Mouse (Mus musculus): ENCODE results near the gene Nin.
"Not testable (repeated sequence)": the region's sequence is repeated elsewhere in the genome, so short reads cannot be mapped to it uniquely, and the experiment has no call there.

Nin gene

DNA sequence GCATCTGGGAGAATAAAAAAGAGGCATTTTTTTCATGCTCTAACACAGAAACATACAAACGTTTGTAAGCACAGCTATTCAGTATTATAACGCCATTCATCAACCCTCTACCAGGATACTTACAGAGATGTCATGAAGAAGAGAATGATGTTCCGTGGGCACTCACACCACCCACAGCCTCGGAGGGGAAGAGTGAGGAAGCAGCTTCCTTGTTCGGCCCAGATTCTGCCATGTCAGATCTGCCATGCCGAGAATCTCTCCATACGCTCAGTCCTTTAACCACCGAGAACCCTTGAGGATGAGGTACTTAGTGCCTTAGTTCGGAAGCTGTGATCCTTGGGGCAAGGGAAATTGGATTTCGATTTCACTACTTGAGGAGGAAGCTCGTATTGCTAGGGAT is at the start of gene Nin:
TSS of gene Nin (minus strand) at position 367 of the 400 bp plus-strand sequence.
- DNase-seq (ENCODE audit: low spot score in 2 of 2): no peak

DNA sequence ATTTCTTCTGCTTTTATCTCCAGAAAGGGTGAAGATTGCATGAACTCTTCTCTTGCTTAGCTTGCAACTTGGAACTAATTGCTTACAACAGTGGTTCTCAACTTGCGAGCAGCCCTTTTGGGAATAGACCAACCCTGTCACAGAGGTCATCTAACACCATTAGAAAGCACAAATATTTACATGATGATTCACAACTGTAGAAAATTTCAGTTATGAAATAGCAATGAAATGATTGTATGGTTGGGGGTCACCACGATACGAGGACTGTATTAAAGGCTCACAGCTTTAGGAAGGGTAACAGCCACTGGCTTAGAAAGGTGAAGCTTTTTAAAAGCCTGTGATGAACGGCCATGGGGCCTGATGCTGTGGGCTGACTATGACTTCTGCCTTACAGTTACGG is 47.5 kb upstream of the Nin start:
- no peak for DNase-seq (ENCODE audit: low spot score in 2 of 2)

DNA sequence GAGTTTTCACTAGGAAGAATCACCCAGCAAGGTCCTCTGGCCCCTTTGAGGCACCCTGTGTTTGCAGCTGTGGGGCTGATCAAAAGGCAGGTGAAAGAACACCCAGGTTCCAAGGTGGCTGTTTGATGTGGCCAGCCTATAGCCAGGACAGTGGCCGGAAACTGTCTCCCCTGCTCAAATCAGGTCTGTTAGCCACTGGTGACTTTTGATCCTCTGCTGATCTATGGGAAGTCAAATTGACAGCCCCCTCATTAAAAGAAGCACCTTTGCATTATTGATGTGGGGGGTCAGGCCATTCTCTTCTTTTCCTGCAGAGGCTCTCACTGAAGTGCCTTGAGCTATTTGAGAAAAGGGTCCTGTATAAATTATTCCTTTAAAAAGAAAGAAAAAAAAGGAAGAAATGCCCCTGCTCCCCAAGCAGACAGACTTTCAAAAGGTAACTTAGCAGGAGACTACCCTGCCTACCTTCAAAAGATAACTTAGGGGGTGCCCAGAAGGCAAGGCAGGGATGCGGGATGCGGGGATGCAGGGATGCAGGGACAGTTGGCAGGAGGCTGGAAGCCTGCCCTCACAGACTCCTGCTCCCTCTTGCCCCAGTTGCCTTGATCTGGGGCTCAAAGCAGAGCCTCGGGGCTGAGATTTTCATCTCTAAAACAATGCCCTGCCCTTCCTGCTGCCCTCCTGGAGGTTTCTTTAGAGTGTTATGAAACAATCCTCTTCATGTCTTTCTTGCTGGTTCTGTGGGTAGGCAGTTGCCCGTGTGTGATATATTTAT is 44.0 kb upstream of the Nin start:
- DNase-seq (ENCODE audit: low spot score in 2 of 2): no peak

DNA sequence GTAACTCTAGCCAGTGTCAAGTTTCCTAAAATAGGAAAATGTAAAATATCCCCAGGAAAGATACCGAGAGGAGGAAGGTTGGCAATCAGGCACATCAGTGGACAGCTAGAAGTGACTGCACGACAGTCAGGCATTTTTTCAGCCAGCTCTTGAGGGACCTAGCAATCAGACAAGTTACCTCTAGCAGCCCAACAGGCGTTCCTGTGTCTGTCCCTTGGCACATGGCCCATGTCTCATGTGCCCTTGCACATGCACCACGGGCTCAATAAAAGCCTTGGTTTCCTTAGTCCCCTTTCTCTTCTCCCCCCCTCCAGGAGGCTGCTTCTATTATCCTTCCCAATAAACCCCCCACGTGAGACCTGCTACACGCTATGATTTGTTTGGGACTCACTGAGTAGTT is 42.7 kb upstream of the Nin start:
- DNase-seq (ENCODE audit: low spot score in 2 of 2): no peak

DNA sequence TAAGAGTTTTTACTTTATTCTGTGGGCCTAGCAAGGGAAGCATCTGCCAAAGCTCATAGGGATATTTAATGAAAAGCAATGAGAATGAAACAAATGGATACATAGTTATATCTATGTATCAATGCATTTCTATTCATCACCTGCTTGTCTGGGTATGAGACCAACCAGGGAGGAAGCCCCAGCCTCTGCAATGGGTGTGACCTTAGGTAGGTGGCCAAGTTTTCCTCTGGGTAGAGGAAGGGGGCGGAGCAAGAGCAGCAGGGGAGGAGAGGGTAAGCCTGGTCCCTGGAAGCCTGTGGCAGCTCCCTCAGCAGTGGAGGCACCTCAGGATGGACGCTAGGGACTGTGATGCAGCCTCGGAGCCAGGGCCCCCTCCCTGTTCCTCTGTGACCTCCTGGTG is 40.3 kb upstream of the Nin start, which contains the start of gene Abhd12b:
TSS of gene Abhd12b (plus strand) at position 301 of the 400 bp plus-strand sequence.
- no peak for DNase-seq (ENCODE audit: low spot score in 2 of 2)

DNA sequence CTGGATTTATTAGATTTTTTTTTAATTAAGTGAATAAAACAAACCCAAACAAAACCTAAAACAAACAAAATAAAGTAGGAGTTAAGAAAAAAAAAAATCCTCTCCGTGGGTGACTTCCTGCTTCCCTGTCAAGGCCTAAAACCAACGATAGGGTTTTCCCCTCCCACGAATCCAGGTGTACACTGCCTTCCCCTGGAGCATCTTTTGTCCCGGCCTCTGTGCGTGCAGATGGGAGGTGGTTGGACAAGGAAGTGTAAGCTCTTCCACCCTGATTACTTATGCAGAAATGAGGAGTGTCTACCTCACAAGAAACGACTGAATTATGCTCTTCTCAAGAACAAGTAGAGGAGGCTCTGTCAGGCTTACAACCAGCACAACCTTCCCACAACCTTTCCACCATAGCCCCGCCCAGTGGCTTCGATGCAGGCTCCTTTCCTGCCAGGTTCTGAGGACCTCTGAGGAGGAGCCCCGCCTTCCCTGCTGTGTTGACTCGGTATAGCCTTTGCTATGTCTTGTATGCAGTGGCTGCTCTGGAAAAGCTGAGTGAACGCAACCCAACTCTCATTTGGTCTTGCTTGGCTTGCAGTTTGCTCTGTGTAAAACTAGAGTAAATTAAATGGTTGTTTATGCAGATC is 35.2 kb upstream of the Nin start:
- no peak for DNase-seq (ENCODE audit: low spot score in 2 of 2)

DNA sequence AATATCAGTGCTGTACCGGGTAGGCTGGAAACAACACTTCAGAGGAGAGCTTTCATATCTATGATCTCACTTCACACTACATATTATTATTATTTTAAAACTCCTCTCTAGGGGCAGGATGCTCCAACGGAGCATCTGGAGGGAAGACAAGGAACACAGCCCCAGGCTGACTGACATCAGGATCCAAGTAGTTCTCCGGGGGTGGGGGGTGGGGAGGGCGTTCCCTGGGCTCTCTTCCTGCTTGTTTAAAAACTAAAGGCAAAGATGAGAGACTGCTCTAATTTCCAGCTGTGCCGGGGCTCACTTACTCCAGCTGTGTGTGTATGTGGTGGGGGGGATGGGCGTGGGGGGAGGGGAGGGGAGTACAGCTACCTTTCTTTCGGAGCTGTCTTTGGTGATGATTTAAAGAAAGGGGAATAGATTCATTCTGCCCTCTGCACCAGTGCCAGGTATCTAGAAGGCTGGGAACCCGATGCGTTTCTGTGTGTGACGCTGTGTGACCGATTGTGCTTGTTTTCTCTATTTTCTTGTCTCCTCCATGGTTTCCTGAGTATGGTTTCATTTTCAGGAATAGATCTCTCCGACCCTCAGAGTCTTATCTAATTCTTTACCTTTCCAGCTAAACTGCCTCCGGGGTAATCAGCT is 34.6 kb upstream of the Nin start:
- DNase-seq (ENCODE audit: low spot score in 2 of 2): no peak

DNA sequence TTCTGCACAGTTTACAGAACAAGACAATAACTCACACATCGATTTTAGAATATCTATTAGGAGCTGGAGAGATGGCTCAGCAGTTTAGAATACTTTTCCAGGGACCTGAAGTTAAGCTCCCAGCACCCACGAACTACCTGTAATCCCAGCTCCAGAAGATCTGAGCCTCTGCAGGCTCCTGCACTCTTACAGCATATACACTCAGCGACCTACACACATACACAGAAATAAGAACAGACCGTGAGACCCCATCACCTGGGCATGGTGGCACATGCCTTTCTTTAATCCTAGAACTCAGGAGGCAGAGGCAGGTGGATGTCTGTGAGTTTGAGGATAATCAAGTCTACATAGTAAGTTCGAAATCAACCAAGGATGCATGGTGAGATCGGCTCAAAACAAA is 32.1 kb upstream of the Nin start:
- DNase-seq (ENCODE audit: low spot score in 2 of 2): no peak

DNA sequence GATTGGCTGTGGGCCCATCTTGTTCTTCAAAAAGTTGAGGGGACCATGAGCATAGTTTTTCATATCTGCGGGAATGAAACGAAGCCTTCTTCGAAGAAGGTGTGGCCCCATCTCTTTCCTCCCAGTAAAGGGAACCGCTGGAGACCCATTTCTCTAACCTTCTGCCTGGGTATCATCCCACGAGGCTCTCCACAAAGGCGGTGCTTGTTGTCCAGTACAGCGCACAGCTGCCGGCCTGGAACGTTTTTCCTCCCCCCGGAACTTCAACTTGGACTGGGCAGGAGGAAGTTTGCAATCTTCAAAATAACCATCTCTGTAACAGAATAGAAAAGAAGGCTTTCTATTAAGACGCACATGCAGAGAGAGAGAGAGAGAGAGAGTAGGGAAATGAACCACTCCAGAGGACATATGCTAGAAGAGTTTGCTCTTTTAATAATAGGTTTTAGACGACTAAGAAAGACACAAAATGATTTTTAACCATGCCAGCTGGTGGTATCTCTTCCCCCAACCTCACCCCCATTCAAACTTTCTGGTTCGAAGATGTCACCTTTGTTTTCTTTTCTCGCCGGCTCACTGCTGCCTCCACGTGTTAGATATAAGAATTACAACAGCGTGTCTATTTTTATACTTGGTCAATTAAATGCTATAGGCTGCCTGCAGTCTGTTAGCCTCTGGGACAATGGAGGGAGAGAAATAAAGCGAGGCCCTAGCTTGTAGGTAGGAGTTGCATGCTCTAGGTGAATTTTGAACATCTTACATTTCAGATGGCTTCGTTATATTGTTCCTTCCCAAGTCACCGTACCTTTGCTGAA is 31.3 kb upstream of the Nin start:
- DNase-seq (ENCODE audit: low spot score in 2 of 2): peak in 1 of 2 experiments; percentile 58

DNA sequence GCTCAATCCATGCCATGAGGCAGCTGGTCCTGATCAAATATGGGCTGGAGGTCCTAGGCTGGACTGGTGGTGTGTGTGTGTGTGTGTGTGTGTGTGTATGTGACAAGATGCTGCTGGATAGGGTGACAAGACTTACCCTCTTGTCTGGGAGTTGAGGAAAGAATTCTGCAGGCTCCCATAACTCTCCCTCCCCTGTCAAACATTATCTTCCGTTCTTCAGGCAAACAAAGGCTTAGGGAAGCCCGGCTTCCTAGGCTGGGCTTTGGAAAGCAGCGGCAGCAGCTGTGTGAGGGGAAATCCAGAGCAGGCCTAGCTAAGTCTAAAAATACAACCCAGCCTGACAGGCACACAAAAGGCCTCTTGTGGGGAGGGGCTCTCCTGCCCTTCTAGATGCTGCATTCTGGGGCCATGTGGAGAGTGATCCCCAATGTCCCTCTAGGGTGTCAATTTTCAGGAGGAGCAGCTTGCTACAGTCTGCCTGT is 30.6 kb upstream of the Nin start:
- DNase-seq (ENCODE audit: low spot score in 2 of 2): not testable (repeated sequence)

DNA sequence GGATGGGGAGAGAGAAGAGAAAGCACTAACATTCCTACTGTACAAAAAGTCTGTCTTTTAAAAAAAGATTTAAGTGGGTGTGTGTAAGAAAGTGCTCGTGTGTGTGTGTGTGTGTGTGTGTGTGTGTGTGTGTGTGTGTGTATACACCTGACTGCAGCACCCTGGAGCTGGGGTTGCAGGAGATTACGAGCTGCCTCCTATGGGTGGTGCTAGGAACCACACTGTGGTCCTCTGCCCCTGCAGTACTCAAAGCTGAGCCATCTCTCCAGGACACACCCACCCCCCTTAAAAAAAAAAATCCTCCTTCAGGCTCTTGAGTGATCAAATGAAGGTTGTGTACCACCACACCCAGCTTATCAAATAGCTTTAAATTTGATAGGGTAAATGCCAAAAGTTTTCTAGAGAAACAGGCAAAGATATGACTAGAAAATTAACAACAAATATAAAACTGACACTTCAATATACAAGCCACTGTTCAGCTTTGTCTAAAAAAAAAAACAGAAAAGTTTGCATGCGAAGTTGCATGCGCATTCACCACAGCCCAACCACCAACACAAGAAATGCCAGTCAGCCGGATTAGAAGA is 27.6 kb upstream of the Nin start:
- DNase-seq (ENCODE audit: low spot score in 2 of 2): no peak

DNA sequence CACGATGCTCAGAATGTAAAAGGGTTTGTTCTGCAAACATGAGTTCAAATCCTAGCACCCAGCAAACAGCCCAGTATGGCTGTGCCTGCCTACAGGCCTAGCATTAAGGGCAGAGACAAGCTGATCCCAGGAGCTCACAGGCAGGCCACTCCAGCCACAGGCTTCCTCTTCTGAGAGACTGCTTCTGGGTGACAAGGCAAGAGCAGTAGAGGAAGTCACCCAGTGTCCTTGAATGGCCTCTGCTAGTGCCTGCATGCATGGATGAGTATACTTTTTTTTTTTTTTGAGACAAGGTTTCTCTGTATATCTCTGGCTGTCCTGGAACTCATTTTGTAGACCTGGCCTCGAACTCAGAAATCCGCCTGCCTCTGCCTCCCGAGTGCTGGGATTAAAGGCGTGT is 27.0 kb upstream of the Nin start:
- DNase-seq (ENCODE audit: low spot score in 2 of 2): no peak

DNA sequence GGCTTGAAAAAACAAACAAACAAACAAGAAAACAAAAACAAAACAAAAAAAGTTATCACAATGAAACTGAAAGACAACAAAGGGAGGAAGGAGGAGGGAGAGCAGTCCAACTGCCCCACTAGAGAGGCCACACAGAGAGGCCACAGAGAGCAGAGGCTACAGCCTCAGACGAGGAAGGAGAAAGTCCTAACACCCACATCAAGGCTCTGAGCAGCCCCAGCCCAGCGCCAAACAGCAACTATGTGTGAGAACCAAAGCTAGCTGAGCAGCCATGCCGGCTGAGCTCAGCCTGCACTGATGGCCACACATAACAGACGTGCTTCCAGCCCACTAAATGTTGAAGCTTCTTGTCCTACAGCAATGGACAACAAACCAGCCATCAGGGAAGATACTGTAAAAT is 26.4 kb upstream of the Nin start:
- no peak for DNase-seq (ENCODE audit: low spot score in 2 of 2)

DNA sequence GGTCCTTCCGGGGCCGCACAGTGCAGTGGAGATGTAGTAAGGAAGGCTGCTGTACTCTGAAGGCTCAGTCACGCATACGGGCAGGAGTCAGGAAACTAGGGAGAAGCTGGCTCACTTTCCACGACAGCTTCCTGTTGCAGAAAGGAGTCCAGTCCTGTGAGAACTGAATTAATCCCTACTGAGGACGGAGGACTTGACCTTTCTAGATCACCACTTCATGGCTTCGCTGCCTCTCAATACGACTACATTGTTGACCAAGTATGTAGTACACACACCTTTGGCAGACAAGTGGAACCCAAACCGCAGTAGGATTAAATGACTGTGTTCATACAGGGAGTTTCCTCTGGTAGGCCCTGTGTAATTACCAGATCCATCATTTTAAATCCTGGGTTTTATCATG is 24.1 kb upstream of the Nin start:
- no peak for DNase-seq (ENCODE audit: low spot score in 2 of 2)

DNA sequence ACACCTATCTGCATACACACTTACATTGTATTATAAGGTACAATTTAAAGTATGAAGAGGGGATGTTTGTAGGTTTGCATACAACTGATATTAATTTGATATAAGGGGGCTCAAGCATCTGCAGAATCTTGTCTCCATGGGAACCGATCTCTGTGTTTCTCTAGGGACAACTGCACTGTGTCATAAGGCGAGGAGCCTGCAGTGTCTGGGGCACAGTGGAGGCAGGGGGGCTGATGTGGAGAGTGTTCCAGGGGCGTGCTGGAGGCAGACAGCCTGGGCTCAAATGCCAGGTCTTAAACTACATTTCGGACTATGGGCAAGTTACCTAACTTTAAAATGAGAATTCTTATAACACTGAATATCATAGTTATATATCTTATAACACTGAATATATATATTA is 23.6 kb upstream of the Nin start:
- DNase-seq (ENCODE audit: low spot score in 2 of 2): no peak

DNA sequence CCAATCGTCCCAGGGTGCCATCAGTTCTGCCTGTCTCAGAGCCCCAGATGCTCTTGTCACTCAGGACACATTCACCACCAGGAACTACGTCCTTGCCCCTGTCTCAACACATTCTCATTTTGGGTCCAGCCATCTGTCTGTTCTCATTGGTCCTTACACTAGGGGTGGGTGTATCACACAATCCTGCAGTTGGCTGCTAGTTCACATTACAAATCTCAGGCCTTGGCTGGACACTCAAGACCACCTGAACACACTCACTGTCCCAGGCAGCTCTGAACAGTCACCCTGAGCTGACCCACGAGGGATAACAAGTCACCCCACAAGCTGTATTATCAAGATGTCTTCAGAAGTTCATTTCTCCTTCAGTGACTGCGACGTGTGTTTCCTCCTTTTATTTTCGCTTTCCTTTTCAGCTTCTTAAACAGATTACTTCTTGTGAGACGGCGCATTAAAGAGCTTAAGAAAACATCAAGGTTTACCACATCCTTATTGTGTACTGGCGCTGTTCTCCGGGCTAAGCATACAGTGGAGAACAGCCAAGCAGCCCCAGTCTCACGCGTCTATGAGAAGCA is 22.8 kb upstream of the Nin start:
- DNase-seq (ENCODE audit: low spot score in 2 of 2): no peak

DNA sequence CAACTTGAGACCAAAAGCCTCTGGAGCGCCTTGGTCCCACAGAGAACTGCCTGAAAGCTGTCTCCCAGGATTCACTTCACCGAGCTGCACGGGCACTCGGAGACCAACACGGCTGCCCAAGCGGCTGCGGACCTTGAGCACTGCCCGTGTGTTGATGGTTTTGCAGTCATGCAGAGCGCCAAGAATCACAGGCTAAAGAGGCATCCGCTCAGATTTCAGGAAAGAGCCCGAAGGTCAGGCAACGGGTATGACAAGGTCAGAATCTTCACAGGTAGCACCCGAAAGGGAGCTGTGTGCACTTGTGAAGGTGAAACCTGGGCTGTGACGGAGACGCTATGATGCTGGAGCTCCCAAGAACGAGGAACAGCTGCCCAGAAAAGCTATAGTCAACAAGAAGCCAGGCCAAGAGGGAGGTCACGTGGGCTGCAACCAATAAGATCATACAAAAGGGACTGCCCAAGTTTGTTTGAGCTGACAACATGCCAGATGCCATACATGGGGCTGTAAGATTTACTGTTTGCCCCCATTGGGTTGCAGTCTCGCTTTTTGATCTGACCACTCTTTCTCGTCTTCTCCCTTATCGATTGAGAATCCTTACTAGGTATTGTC is 21.2 kb upstream of the Nin start:
- no peak for DNase-seq (ENCODE audit: low spot score in 2 of 2)

DNA sequence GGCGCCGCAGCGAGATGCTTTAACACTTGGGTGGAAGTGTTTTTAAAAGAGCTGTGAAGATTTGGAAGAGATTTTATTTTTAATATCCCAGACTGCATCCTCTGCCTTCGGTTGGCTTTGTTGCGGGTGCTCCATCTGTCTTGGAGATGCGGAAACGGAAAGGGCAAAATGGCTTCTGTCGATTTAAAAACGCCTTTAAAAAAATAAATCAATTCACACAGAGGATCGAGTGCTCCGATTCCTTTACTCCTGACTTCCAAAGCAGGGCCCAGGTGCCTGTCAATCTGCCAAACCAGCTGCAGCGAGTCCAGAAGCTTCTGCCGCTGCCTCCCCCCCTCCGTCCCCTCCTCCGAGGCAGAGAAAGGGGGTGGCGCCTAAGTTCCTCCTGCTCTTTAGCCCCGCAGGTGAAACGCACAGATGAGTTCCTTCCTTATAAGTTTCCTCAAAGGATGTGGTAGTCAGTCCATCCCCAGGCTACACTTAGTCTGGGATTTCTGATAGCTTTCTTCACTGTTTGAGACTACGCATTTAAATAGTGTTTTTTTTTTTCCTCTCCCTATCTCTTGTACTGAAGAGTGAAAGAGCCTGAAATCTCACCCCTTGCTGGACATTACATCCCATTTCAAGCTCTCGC is 17.6 kb upstream of the Nin start:
- DNase-seq (ENCODE audit: low spot score in 2 of 2): peak; percentile 77 to 79

DNA sequence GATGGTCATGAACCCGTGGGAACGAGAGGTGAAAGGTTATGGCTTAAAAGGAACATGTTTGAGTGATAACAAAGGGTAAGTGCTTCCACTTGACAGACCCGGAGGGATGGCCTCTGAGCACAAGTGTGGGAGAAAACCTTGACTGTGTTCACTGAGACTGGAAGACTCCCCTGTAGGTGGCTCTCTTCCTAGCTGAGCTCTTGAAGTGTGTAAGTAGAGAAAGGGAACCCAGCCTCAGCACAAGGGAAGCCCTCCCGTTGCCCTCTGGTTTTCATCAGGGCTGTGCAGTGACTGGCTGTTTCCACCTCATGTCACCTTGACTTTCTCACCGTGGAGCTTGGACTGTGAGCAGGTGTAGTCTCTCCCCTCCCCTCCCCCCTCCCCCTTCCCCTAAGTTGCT is 15.6 kb upstream of the Nin start:
- no peak for DNase-seq (ENCODE audit: low spot score in 2 of 2)

DNA sequence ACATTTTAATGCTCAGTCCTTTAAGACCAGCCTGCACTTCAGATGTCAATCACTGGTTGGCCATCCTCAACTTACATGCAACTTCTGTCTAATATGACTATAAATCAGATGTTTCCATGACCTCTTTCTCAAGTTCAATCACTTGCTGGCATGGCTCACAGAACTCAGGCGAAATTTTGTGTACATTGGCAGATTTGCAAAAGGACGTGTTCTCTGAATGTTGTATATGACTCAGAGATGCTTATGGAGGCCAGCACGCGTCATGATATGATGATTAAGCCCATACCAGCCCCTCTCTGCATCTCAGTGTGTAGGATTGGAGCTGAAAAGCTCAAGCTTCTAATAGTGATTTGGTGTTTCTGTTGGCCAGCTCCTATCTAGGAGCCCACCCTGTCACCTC is 13.1 kb upstream of the Nin start:
- no peak for DNase-seq (ENCODE audit: low spot score in 2 of 2)
